Mouse (Mus musculus) lung, postnatal 0 days (tissue): ENCODE measurements at regions not wholly inside any gene's neighbourhood (a gene's known extent, or its start where the extent isn't known, plus 50 kb on each side); places are given as distances from the start of the nearest gene placed in this dataset.

Source experiments
- CTCF ChIP-seq: IDR thresholded peaks from 2 replicates; pipeline ENCODE4 v1.5.1; 2016; ENCODE audit warnings: antibody characterized with exemption, mild to moderate bottlenecking
- EP300 ChIP-seq: IDR thresholded peaks from 2 replicates; pipeline ENCODE4 v1.6.1; 2016; ENCODE audit warnings: antibody characterized with exemption, mild to moderate bottlenecking, control low read depth

DNA sequence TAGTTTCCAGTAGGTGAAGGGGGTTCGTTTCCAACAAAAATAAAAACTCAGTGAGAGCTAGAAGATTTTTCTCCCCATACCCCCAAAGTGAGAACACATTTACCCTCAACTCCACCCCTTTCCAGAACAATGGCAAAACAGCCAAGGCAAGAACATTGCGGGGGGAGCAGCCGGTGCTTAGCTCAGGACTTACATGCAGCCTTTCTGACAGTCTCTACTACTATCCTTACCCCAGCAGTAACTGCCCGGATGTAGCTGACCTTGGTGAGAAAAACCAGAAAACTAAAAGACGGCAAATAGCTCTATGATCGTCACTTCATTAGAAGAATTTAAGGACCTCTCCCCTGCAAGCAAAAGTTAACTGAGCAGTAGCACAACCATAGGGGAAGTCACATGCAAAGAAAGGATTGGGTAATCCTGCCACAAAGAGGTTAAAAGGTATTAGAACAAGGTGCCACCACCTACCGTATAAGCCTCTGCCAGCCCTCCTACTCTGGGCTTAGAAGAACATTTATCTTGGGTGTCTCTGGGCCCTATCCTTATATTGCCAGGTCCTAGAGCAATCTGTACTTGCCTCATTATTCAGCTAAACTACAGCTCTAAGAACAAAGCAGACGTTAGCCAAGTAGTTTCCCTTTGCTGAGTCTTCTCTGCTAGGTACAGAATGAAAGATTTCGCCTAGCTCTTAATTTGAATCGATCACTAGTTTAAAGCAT lies 119.0 kb downstream of the Psat1 start:
- TF ChIP-seq EP300 = no peak
- TF ChIP-seq CTCF = no peak
